Mouse (Mus musculus): Measurements from ENCODE around the gene Pcbd1. TPM values are rescaled to one million over a fixed set of nuclear protein-coding genes. Genes with fewer than 3 reads are reported as not detected.

The Pcbd1 gene
- not detected for total RNA-seq (2023)

DNA sequence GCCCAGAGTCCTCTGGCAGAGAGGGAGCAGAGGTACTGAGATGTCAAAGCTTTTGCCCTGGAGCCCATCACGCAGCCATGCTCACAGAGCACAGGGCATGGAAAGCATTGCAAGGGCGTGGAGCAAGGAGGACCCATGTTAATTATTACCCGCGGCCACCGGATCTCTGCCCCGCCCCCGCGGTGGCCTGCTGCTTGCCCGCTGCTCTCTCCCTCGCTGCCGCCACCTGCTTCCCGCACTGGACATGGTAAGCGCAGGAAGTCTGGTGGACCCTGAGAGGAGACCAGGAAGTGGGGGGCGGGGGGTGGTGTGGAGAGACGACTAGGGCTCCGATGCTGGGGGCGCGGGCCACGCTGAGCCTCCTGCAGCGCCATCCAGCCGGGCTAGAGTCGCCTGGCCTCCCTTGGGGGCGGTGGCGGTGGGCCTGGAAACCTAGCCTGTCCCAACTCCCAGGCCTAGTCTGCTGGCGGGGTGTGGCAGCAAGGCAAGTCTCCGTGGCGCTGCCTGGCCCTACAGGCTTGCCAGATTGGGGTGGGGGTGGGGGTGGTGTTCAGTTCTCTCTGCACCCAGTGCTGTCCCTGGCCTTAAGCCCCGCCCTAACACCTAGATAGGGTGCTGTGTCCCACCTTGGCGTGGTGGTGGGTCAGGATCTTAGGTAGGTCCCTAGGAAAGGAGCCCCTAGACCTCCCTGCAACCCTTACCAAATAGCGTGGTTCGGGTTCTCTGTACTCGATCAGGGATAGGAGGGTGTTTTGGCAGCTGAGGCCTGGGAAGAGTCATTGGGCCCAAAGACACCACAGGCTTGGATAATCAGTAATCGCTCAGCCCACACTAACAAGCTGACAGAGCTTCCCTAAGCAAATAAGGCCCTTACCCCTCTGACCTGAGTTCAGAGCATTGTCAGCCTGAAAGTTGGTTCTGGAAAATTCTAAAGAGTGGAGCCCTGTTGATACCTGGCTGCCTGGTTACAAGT, at the start of gene Pcbd1:
Pcbd1 (plus strand) TSS at position 162 of the 973 bp plus-strand sequence.

Other genes starting within 250 kb of the Pcbd1 start
- 61.5 TPM for gene Sgpl1, start 58.4 kb downstream of the Pcbd1 start, total RNA-seq (2023)
- not detected for gene Tbata, start 82.6 kb downstream of the Pcbd1 start, total RNA-seq (2023)
- gene Adamts14, start 184.1 kb downstream of the Pcbd1 start, total RNA-seq (2023): 5.2 TPM
- 29.5 TPM for gene Prf1, start 208.5 kb downstream of the Pcbd1 start, total RNA-seq (2023)

Measured in CD4-positive naive resting alpha-beta T cell, adult 76 days (primary cell).